ENCODE assay signal across 21 mouse cellular contexts in genomic region chr5:123708598-123708997, GRCm38 (mm10). TPM values are rescaled to one million over a fixed set of nuclear protein-coding genes. Genes with fewer than 3 reads are reported as not detected.
A peak's percentile ranks its signal among the peaks of the same experiment; 100 is the strongest.
DNase-seq lines count a peak whose midpoint lies in the region; ATAC-seq lines count a peak whose summit lies in the region.
"Had no signal": no experiment of that assay in that cellular context is flagged by ENCODE, and none has a peak within 500 bp of the region (broad histone marks: within the 10 kb centered on the region; RNA-seq: fewer than 3 reads in every experiment).

No protein-coding gene starts in this region.

- no peaks in the 10 kb centered on the region for H3K27me3 ChIP-seq in forebrain, embryonic 11.5 days (ENCODE audit: control insufficient read depth, insufficient read depth, low read length)
- H3K27me3 ChIP-seq: limb, embryonic 12.5 days; neural tube, embryonic 15.5 days had no signal

- no peak overlapping the region for H3K4me2 ChIP-seq in forebrain, embryonic 11.5 days (ENCODE audit: low read depth, low read length, severe bottlenecking)
- H3K4me2 ChIP-seq: limb, embryonic 12.5 days; liver, embryonic 11.5 days; midbrain, embryonic 11.5 days; neural tube, embryonic 15.5 days had no signal

- H3K27ac ChIP-seq in forebrain, embryonic 11.5 days (ENCODE audit: low read depth, low read length), result no peak overlapping the region
- H3K27ac ChIP-seq: heart, embryonic 10.5 days; hindbrain, postnatal 0 days; kidney, postnatal 0 days; limb, embryonic 12.5 days; neural tube, embryonic 15.5 days had no signal

- peak; percentile 34 for DNase-seq in gastrocnemius, postnatal 25 days
- no peak for DNase-seq in gastrocnemius, postnatal 4 days (ENCODE audit: low spot score in 2 of 2)
- peak; percentile 37 for DNase-seq in layer of hippocampus, adult 11-12 months (ENCODE audit: low spot score)
- DNase-seq in layer of hippocampus, postnatal 10 days (ENCODE audit: low spot score in 2 of 2), result no peak
- peak; percentile 29 to 59 for DNase-seq in layer of hippocampus, adult 8-10 months (ENCODE audit: low spot score in 2 of 2)
- DNase-seq in lung, postnatal 25 days (ENCODE audit: low spot score), result peak; percentile 79
- DNase-seq in right cerebral cortex, adult 18-20 months, result no peak
- DNase-seq in forebrain, embryonic 11.5 days (ENCODE audit: low spot score), result no peak
- DNase-seq: adrenal gland, postnatal 25 days; cerebellum, adult 9-10 months; liver, postnatal 0 days had no signal

- H3K36me3 ChIP-seq in forebrain, embryonic 11.5 days (ENCODE audit: control insufficient read depth, insufficient read depth, low read length), result peaks cover 25% of the 10 kb centered on the region

- no peak overlapping the region for H3K4me3 ChIP-seq in forebrain, embryonic 11.5 days (ENCODE audit: low read depth, low read length)
- H3K4me3 ChIP-seq: heart, embryonic 10.5 days; limb, embryonic 12.5 days; neural tube, embryonic 15.5 days had no signal

- ATAC-seq in forebrain, embryonic 11.5 days (replicated peaks; ENCODE audit: low FRiP score), result no peak
- ATAC-seq: CD4-positive, CD25-positive, alpha-beta regulatory T cell, adult 4 months; forebrain, embryonic 14.5 days; hindbrain, postnatal 0 days; intestine, embryonic 16.5 days; liver, postnatal 0 days had no signal

- no peaks in the 10 kb centered on the region for H3K4me1 ChIP-seq in forebrain, embryonic 11.5 days (replicated peaks; ENCODE audit: control insufficient read depth, insufficient read depth, low read length)
- H3K4me1 ChIP-seq: heart, embryonic 10.5 days; limb, embryonic 12.5 days; neural tube, embryonic 15.5 days had no signal

- H3K9ac ChIP-seq in forebrain, embryonic 11.5 days (ENCODE audit: low read length), result no peak overlapping the region
- H3K9ac ChIP-seq: limb, embryonic 12.5 days; liver, postnatal 0 days; neural tube, embryonic 15.5 days had no signal

- H3K9me3 ChIP-seq in forebrain, embryonic 11.5 days (ENCODE audit: control insufficient read depth, low read length), result no peaks in the 10 kb centered on the region
- H3K9me3 ChIP-seq: heart, embryonic 10.5 days; limb, embryonic 12.5 days; neural tube, embryonic 15.5 days had no signal

- WGBS in forebrain, embryonic 11.5 days, result 92% methylated on average over 12 of the region's 12 CpGs

RNA-seq across cellular contexts. Expression of gene Zcchc8, which starts 12.3 kb away (rescaled TPM):
- 10 to 100 TPM; 16.2 to 17.4 TPM for total RNA-seq in gastrocnemius, postnatal 25 days (2021)
- 10 to 100 TPM; 42.8 to 50.7 TPM for total RNA-seq in gastrocnemius, postnatal 4 days (2021)
- 10 to 100 TPM; 50.5 to 50.7 TPM for total RNA-seq in layer of hippocampus, postnatal 10 days (2021)
- total RNA-seq in layer of hippocampus, adult 8-10 months (2022), result 10 to 100 TPM; 41.5 to 54.4 (median 50.4) TPM
- 106 and 109 TPM in 2 replicates for polyA plus RNA-seq in forebrain, embryonic 11.5 days (2014; fragmentation: Nextera tagmentation; extraction: Ambion mirVana)

RNA-seq across cellular contexts. Expression of gene Clip1, which starts 24.2 kb away (rescaled TPM):
- total RNA-seq in gastrocnemius, postnatal 25 days (2021), result 100 to 1,000 TPM; 208 to 217 TPM
- 10 to 100 TPM; 79.5 to 94.5 TPM for total RNA-seq in gastrocnemius, postnatal 4 days (2021)
- total RNA-seq in layer of hippocampus, postnatal 10 days (2021), result 100 to 1,000 TPM; 119 to 121 TPM
- 100 to 1,000 TPM; 125 to 142 (median 126) TPM for total RNA-seq in layer of hippocampus, adult 8-10 months (2022)
- polyA plus RNA-seq in forebrain, embryonic 11.5 days (2014; fragmentation: Nextera tagmentation; extraction: Ambion mirVana), result 55.1 and 57.7 TPM in 2 replicates

RNA-seq across cellular contexts. Expression of gene Rsrc2, which starts 40.6 kb away (rescaled TPM):
- 10 to 100 TPM; 31.5 to 36.2 TPM for total RNA-seq in gastrocnemius, postnatal 25 days (2021)
- total RNA-seq in gastrocnemius, postnatal 4 days (2021), result 10 to 100 TPM; 64.5 to 87.8 TPM
- total RNA-seq in layer of hippocampus, postnatal 10 days (2021), result 10 to 100 TPM; 97.3 to 98.7 TPM
- 100 to 1,000 TPM in 3 of 4 experiments, 10 to 100 TPM in 1; 90.7 to 107 (median 103) TPM for total RNA-seq in layer of hippocampus, adult 8-10 months (2022)
- polyA plus RNA-seq in forebrain, embryonic 11.5 days (2014; fragmentation: Nextera tagmentation; extraction: Ambion mirVana), result 140 and 178 TPM in 2 replicates

RNA-seq across cellular contexts. Expression of gene Kntc1, which starts 40.9 kb away (rescaled TPM):
- under 1 TPM; 0.28 to 0.99 TPM for total RNA-seq in gastrocnemius, postnatal 25 days (2021)
- total RNA-seq in gastrocnemius, postnatal 4 days (2021), result 10 to 100 TPM; 14.3 to 15.1 TPM
- 1 to 10 TPM; 4.5 to 4.9 TPM for total RNA-seq in layer of hippocampus, postnatal 10 days (2021)
- total RNA-seq in layer of hippocampus, adult 8-10 months (2022), result 1 to 10 TPM in 3 of 4 experiments, under 1 TPM in 1; 0.99 to 2.9 (median 2.0) TPM
- 53.8 and 65.0 TPM in 2 replicates for polyA plus RNA-seq in forebrain, embryonic 11.5 days (2014; fragmentation: Nextera tagmentation; extraction: Ambion mirVana)

Comparison
In these comparisons a context has a peak if more than half of its experiments do, and no peak if none do; other contexts are left out.
1. DNase-seq: peak in gastrocnemius, postnatal 25 days (single experiment), layer of hippocampus, adult 11-12 months (single experiment), layer of hippocampus, adult 8-10 months (2 of 2) and lung, postnatal 25 days (single experiment); none in gastrocnemius, postnatal 4 days (0 of 2), layer of hippocampus, postnatal 10 days (0 of 2), right cerebral cortex, adult 18-20 months (single experiment) and forebrain, embryonic 11.5 days (single experiment).